Mouse (Mus musculus) forebrain, embryonic 16.5 days (tissue): ENCODE measurements around the gene Pafah2. TPM values are rescaled to one million over a fixed set of nuclear protein-coding genes. Genes with fewer than 3 reads are reported as not detected.

Experiments used
- ATAC-seq: fragments of 200-750 bp; cut with Nextera tagmentation; 2 replicates; pipeline ENCODE4 v1.8.0; 2017; ENCODE audit warnings: mild to moderate bottlenecking, moderate library complexity
- H3K27ac ChIP-seq: fragments of 300-500 bp; sonication (generic); 2 replicates; pipeline ENCODE4 v1.5.1; 2014; ENCODE audit warnings: low read length, control low read depth
- H3K27me3 ChIP-seq: fragments of 300-500 bp; sonication (generic); replicated peaks from 2 replicates; pipeline ENCODE4 v1.6.1; 2014; ENCODE audit warnings: low read length; ENCODE audit not compliant: control insufficient read depth, insufficient read depth
- H3K36me3 ChIP-seq: fragments of 300-500 bp; sonication (generic); 2 replicates; pipeline ENCODE4 v1.6.1; 2014; ENCODE audit not compliant: control insufficient read depth, insufficient read depth
- H3K4me1 ChIP-seq: fragments of 300-500 bp; sonication (generic); replicated peaks from 2 replicates; pipeline ENCODE4 v1.6.1; 2014; ENCODE audit warnings: low read length; ENCODE audit not compliant: control insufficient read depth, insufficient read depth
- H3K4me2 ChIP-seq: fragments of 300-500 bp; sonication (generic); 2 replicates; pipeline ENCODE4 v1.6.1; 2014; ENCODE audit warnings: mild to moderate bottlenecking, low read length, control low read depth
- H3K4me3 ChIP-seq: fragments of 300-500 bp; sonication (generic); replicated peaks from 2 replicates; pipeline ENCODE4 v1.5.1; 2014; ENCODE audit warnings: mild to moderate bottlenecking, low read length, control low read depth
- H3K9ac ChIP-seq: fragments of 300-500 bp; sonication (generic); replicated peaks from 2 replicates; pipeline ENCODE4 v1.6.1; 2014; ENCODE audit warnings: low read depth, low read length, control low read depth
- H3K9me3 ChIP-seq: fragments of 300-500 bp; sonication (generic); 2 replicates; pipeline ENCODE4 v1.6.1; 2016; ENCODE audit warnings: low read length; ENCODE audit not compliant: control insufficient read depth
- WGBS: fragments of 180-500 bp; shearing (Covaris S2); extraction: QIAGEN DNeasy Blood & Tissue Kit; methylation state at CpG from one replicate; pipeline ENCODE4 v1.1.7; 2014; 5-methylcytosine and 5-hydroxymethylcytosine counted together
- polyA plus RNA-seq: library from polyadenylated mRNA; unstranded; fragments of >200 nt; fragmentation: Nextera tagmentation; extraction: Ambion mirVana; gene quantifications from 2 replicates; pipeline ENCODE4 v1.2.1, GENCODE M21; 2015

Gene Pafah2
- polyA plus RNA-seq, 1 experiment from 2014 or later = 9.3 TPM

- WGBS = 72% methylated on average over 7 of the region's 7 CpGs
- no peak for ATAC-seq
- no peak overlapping the region for H3K4me3 ChIP-seq
- H3K27me3 ChIP-seq = no peaks in the 10 kb centered on the region
- peaks cover 3% of the 10 kb centered on the region; the same call in 1 of the 2 replicates for H3K4me1 ChIP-seq
- no peaks in the 10 kb centered on the region for H3K9me3 ChIP-seq
- no peak overlapping the region for H3K27ac ChIP-seq
- H3K9ac ChIP-seq = no peak overlapping the region
- no peaks in the 10 kb centered on the region for H3K36me3 ChIP-seq
- H3K4me2 ChIP-seq = no peak overlapping the region
These were observed 61.2 kb downstream of the Pafah2 start for GRCm38 (mm10) chr4:134457130-134457825.

- no peak for ATAC-seq
- no peak overlapping the region for H3K27ac ChIP-seq
- H3K9ac ChIP-seq = no peak overlapping the region
- H3K36me3 ChIP-seq = no peaks in the 10 kb centered on the region
- 81% methylated on average over 5 of the region's 5 CpGs for WGBS
- H3K9me3 ChIP-seq = no peaks in the 10 kb centered on the region
- H3K27me3 ChIP-seq = no peaks in the 10 kb centered on the region
- H3K4me3 ChIP-seq = no peak overlapping the region
- no peaks in the 10 kb centered on the region for H3K4me1 ChIP-seq
- H3K4me2 ChIP-seq = no peak overlapping the region
These were observed 62.7 kb downstream of the Pafah2 start for GRCm38 (mm10) chr4:134458856-134459255.

GRCm38 (mm10) chr4:134460277-134460676, 64.2 kb downstream of the Pafah2 start:
- Histone ChIP-seq H3K9me3 (no peaks in the 10 kb centered on the region), H3K9ac (no peak overlapping the region), H3K4me3 (no peak overlapping the region), H3K36me3 (no peaks in the 10 kb centered on the region), H3K27me3 (no peaks in the 10 kb centered on the region), H3K4me1 (no peaks in the 10 kb centered on the region; the same call in 1 of the 2 replicates), H3K4me2 (no peak overlapping the region), H3K27ac (no peak overlapping the region)
- 87% methylated on average over 10 of the region's 10 CpGs for WGBS
- no peak for ATAC-seq

- H3K36me3 ChIP-seq = no peaks in the 10 kb centered on the region
- ATAC-seq = no peak
These were observed 65.1 kb downstream of the Pafah2 start for GRCm38 (mm10) chr4:134461252-134461651.

GRCm38 (mm10) chr4:134465789-134466188, 69.7 kb downstream of the Pafah2 start:
- H3K36me3 ChIP-seq = peaks cover 1% of the 10 kb centered on the region; the same call in 1 of the 2 replicates
- ATAC-seq = no peak
- WGBS = 36% methylated on average over 12 of the region's 12 CpGs

More at GRCm38 (mm10) chr4:134461252-134461651, 65.1 kb downstream of the Pafah2 start:
- Histone ChIP-seq H3K4me3 (no peak overlapping the region), H3K9me3 (no peaks in the 10 kb centered on the region), H3K9ac (no peak overlapping the region), H3K4me1 (peaks cover 8% of the 10 kb centered on the region), H3K27ac (no peak overlapping the region), H3K4me2 (no peak overlapping the region), H3K27me3 (no peaks in the 10 kb centered on the region)
- 83% methylated on average over 5 of the region's 5 CpGs for WGBS

GRCm38 (mm10) chr4:134466381-134467262, 70.5 kb downstream of the Pafah2 start:
- Histone ChIP-seq H3K9me3 (no peaks in the 10 kb centered on the region), H3K4me1 (peaks cover 27% of the 10 kb centered on the region), H3K4me3 (peak overlapping the region; percentile 98), H3K36me3 (peaks cover 9% of the 10 kb centered on the region), H3K27me3 (no peaks in the 10 kb centered on the region), H3K9ac (peak overlapping the region; percentile 100), H3K4me2 (peak overlapping the region; percentile 86), H3K27ac (peak overlapping the region; percentile 100)
- ATAC-seq = no peak
- 50% methylated on average over 11 of the region's 11 CpGs for WGBS

More at GRCm38 (mm10) chr4:134465789-134466188, 69.7 kb downstream of the Pafah2 start:
- no peaks in the 10 kb centered on the region for H3K27me3 ChIP-seq
- peak overlapping the region; percentile 29 for H3K4me2 ChIP-seq
- peak overlapping the region; percentile 39; the same call in 1 of the 2 replicates for H3K9ac ChIP-seq
- H3K4me3 ChIP-seq = peak overlapping the region; percentile 4; the same call in 1 of the 2 replicates
- peak overlapping the region; percentile 100 for H3K27ac ChIP-seq
- H3K9me3 ChIP-seq = no peaks in the 10 kb centered on the region
- peaks cover 19% of the 10 kb centered on the region for H3K4me1 ChIP-seq

GRCm38 (mm10) chr4:134467435-134468214, 71.5 kb downstream of the Pafah2 start:
- Histone ChIP-seq H3K4me1 (peaks cover 36% of the 10 kb centered on the region), H3K4me3 (peak overlapping the region; percentile 98), H3K27ac (peak overlapping the region; percentile 100), H3K9me3 (no peaks in the 10 kb centered on the region), H3K9ac (peak overlapping the region; percentile 100), H3K4me2 (peak overlapping the region; percentile 86), H3K36me3 (peaks cover 17% of the 10 kb centered on the region), H3K27me3 (no peaks in the 10 kb centered on the region)
- peak; percentile 14 for ATAC-seq
- under 1% methylated on average over 31 of the region's 31 CpGs for WGBS

GRCm38 (mm10) chr4:134468215-134468575, 72.1 kb downstream of the Pafah2 start, which contains the start of gene Stmn1:
TSS of gene Stmn1 (plus strand) at chr4:134468320.
- H3K27ac ChIP-seq = peak within 1 kb of the TSS; percentile 100
- no peaks in the 10 kb centered on the region for H3K27me3 ChIP-seq
- WGBS = under 1% methylated on average over 30 of the region's 31 CpGs
- peak within 1 kb of the TSS; percentile 100 for H3K9ac ChIP-seq
- H3K4me3 ChIP-seq = peak within 1 kb of the TSS; percentile 98
- peaks cover 22% of the 10 kb centered on the region for H3K36me3 ChIP-seq
- no peaks in the 10 kb centered on the region for H3K9me3 ChIP-seq
- ATAC-seq = peak; percentile 96
- peaks cover 41% of the 10 kb centered on the region for H3K4me1 ChIP-seq
- H3K4me2 ChIP-seq = peak within 1 kb of the TSS; percentile 89
